In genomic region chr2:117018917-117019538, GRCm38 (mm10) we compare ENCODE assay signal across 7 mouse cellular contexts.
DNase-seq lines count a peak whose midpoint lies in the region; ATAC-seq lines count a peak whose summit lies in the region.

No protein-coding gene starts in this region.

- H3K9ac ChIP-seq in stomach, embryonic 16.5 days (ENCODE audit: low read length), result no peak overlapping the region

- peaks cover 21% of the 10 kb centered on the region for H3K4me1 ChIP-seq in stomach, embryonic 16.5 days (ENCODE audit: control insufficient read depth, insufficient read depth, low read length)

- H3K79me2 ChIP-seq in macrophage (ENCODE audit: inconsistent target), result no peaks in the 10 kb centered on the region

- no peaks in the 10 kb centered on the region for H3K36me3 ChIP-seq in macrophage (ENCODE audit: inconsistent target)
- no peaks in the 10 kb centered on the region for H3K36me3 ChIP-seq in stomach, embryonic 16.5 days (ENCODE audit: control insufficient read depth, insufficient read depth, low read length)

- peak; percentile 95 for ATAC-seq in common myeloid progenitor, adult 5-6 weeks (replicated peaks; ENCODE audit: low read depth, poor library complexity, severe bottlenecking)
- ATAC-seq in stomach, embryonic 16.5 days (ENCODE audit: insufficient read depth, low FRiP score), result peak; percentile 77; the same call in 1 of the 2 replicates

- peak; percentile 80 for DNase-seq in urinary bladder, postnatal 14 days (ENCODE audit: low spot score)
- DNase-seq in urinary bladder, postnatal 10 days (ENCODE audit: low spot score), result no peak
- peak; percentile 91 for DNase-seq in heart, adult 8-10 months (ENCODE audit: low spot score)
- peak; percentile 9 to 15 for DNase-seq in layer of hippocampus, adult 8-10 months (ENCODE audit: low spot score in 2 of 2)

- no peak overlapping the region for H3K4me3 ChIP-seq in macrophage (ENCODE audit: inconsistent target)
- H3K4me3 ChIP-seq in stomach, embryonic 16.5 days (replicated peaks; ENCODE audit: low read length), result no peak overlapping the region

- 17% methylated on average over 6 of the region's 6 CpGs for WGBS in macrophage (ENCODE audit: missing documents)
- WGBS in stomach, embryonic 16.5 days, result 29% methylated on average over 6 of the region's 6 CpGs

- H3K9me3 ChIP-seq in stomach, embryonic 16.5 days (replicated peaks; ENCODE audit: control insufficient read depth, low read length), result no peaks in the 10 kb centered on the region

- no peaks in the 10 kb centered on the region for H3K27me3 ChIP-seq in stomach, embryonic 16.5 days (ENCODE audit: control insufficient read depth, insufficient read depth, low read length)

- no peak overlapping the region for H3K4me2 ChIP-seq in stomach, embryonic 16.5 days (ENCODE audit: low read depth, low read length)

- peak overlapping the region; percentile 98 for H3K27ac ChIP-seq in macrophage
- peak overlapping the region; percentile 82 for H3K27ac ChIP-seq in stomach, embryonic 16.5 days (ENCODE audit: low read length)
